Mouse (Mus musculus) neural tube, embryonic 10.5 days (tissue): Measurements from ENCODE around the gene Kdelr2.

Experiments used
- DNase-seq: peaks from one replicate; pipeline ENCODE4 v3.0.0-alpha.2; 2017; ENCODE audit warnings: low spot score; ENCODE audit errors: extremely low spot score

The Kdelr2 gene

DNA sequence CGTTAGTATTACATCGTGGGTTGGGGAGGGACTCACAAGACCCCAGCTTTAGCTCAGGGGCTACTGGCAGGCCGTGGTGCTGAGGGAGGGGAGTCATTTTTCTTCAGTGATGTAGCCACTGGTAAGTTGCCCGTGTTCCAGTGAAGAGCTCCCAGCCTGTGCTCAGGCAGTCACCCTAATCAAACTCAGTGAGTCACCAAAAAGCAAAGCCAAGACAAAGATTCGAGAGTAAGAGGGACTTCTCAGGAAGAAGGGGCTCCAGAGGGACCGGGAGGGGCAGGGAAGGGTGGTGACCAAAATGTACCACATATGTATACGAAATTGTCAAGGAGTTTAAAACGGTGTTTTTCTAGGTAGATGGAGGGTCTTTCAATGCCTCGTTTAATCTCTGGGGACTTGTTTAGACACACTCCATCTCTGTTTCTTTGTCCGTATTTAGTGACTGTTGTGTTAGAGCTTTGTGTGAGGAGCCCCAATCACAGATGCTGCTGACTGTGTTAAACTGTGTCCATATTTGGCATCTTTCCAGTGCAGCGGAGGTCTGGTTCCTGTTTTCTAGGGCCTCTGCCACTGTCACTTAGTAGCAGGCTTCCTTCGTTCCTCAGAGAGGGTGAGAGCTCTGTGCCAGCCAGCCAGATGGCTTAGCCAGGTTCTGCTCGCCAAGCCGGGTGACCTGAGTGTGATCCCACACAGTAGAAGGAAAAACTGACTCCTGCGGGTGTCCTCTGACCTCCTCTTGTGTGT is 67.0 kb downstream of the Kdelr2 start:
- no peak for DNase-seq

DNA sequence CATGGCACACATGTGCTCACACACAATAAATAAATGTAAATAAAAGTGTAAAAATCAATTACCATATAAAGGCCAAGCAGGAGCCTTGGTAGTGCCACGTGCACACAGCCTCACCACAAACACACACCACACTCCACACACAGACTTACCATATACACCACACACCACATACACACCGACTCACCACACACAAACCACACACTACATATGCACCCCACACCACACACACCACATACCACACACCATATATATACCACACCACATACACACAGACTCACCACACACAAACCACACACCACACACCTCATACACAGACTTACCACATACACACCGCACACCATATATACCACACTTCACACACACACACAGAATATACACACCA is 67.5 kb downstream of the Kdelr2 start:
- no peak for DNase-seq
